Mouse (Mus musculus) v-Abl transformed pro-B cells (cell line): ENCODE data around the gene Sprr2i.

Experiments
- in situ Hi-C, 2 experiments: fragments of 400-800 bp; cut with MboI; formaldehyde crosslinking; loops; one replicate each; pipeline ENCODE4 v1.15.1; 2025; ENCODE audit not compliant: unreplicated experiment in 2 of 2

Sprr2i gene

DNA sequence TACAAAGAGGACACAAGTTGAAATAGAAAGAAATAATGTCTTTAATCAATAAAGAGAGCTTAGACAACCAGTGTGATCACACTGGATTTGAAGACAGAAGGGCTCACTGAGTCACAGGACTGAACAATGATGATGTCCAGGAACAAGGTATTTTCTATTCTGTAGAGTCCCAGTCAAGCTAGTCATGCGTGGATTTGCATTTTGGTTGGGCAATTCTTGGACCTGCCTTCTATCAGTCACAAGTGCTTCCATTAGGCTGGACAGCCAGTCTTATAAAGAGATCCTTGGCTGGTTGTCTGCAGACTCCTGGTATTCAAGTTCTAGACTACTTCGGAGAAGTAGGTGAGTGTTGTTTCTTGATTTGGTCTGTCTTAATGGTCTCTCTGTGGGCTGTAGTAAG is at the start of gene Sprr2i:
TSS of gene Sprr2i (plus strand) at position 301 of the 400 bp plus-strand sequence.
- in situ Hi-C loops: no loop called here

- in situ Hi-C loops: no loop called here
These were observed 46.2 kb upstream of the Sprr2i start for GRCm38 (mm10) chr3:92361619-92362018.

GRCm38 (mm10) chr3:92364887-92365286 is 42.9 kb upstream of the Sprr2i start, which contains the start of gene Sprr2f:
TSS of gene Sprr2f (plus strand) at chr3:92365187.
- in situ Hi-C loops: no loop called here

DNA sequence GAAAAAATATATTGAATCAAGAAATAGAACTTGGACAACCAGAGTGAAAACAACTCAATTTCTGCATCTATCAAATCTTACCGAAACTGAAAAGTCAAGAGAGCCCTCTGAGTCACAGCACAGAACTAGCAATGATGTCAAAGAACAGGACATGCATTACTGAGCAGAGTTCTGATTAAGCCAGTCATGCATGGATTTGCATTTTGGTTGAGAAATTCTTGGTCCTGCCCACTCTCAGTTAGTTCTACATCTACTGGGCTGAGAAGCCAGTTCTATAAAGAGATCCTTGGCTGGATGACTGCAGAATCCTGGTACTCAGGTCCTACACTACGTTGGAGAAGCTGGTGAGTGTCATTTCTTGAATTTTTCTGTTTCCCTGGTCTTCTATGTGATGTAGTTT is 34.2 kb upstream of the Sprr2i start:
- in situ Hi-C loops: no loop called here

DNA sequence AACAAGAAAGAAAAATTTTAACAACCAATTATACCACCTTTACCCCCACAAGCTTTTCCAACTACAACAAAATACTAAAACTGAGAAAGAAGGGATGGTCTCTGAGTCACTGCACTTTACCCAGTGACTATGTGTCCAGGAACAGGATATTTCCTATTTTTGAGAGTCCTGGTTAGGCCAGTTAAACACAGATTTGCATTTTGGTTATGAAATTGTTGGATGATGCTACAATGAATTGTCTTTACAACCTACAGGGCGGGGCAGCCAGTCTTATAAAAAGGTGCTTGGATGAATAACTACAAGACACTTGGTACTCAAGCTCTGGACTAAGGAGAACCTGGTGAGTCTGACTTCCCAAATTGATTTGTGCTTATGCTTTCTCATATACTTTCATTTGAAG is 22.4 kb upstream of the Sprr2i start, which contains the start of gene Sprr2h:
TSS of gene Sprr2h (plus strand) at position 301 of the 400 bp plus-strand sequence.
- in situ Hi-C loops: no loop called here

- in situ Hi-C loops: no loop called here
These were observed 13.5 kb upstream of the Sprr2i start for GRCm38 (mm10) chr3:92394301-92394700.

- in situ Hi-C loops: no loop called here
These were observed 10.0 kb downstream of the Sprr2i start, which contains the start of gene Sprr2j-ps for GRCm38 (mm10) chr3:92417782-92418181. TSS of gene Sprr2j-ps (plus strand) at chr3:92418082.

DNA sequence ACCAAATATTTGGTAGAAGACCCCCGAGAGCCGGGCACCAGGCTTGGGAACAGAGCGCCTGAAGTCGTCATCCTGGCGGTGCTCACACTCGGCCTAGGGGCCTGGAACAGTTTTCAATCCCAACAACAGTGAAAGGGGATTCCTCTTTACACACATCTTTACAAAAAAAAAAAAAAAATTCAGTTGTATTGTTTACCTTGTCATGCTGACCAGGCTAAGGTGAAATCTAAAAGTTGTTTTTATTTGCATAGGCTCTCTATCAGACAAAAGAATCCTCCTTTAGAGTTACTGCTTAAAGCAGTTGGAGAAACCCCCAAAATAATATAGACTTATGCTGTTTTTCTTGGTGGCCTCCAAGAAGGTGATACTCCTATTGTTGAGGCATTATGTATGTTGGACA is 21.5 kb downstream of the Sprr2i start, which contains the start of gene Gm9774:
TSS of gene Gm9774 (minus strand) at position 101 of the 400 bp plus-strand sequence.
- in situ Hi-C loops: no loop called here

- in situ Hi-C loops: no loop called here
These were observed 24.5 kb downstream of the Sprr2i start, which contains the start of gene Sprr2k for GRCm38 (mm10) chr3:92432282-92432681. TSS of gene Sprr2k (plus strand) at chr3:92432582.

DNA sequence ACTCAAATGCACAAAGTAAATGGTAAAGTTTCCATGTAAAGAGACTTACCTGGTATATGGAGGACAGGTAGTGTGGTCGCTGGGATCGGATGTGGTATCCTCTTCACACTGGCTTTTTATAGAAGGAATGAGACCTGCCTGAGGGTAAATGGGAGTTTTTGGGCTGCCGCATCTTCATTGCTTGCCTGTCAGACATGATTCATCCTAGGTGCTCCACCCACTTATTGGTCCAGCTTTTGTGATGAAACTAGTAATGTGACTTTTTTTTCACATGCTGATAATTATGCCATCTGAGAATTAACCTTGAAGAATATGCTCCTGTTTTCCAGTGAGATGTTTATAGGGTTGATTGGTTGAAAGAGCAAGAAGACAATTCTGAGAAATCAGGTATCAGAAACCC is 30.9 kb downstream of the Sprr2i start, which contains the start of gene Sprr1b:
TSS of gene Sprr1b (minus strand) at position 101 of the 400 bp plus-strand sequence.
- in situ Hi-C loops: no loop called here

DNA sequence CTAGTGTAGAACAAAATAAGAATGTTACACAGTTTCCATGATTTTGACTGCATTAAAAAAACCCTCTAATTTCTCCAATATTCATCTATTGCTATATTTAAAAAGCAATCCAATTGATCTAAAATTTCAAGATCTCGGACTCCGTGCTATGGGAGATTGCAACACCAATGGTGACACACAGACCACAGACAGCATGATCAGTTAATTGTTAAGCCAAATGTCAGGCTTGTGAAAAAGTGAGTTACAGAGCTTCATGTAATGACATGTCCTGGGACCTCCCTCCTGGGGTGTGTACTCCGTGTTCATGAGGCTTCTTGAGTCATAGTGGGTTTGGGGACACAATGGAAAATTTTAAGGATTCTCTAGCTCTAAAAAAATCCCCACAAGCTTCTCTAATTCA is 32.4 kb downstream of the Sprr2i start:
- in situ Hi-C loops: no loop called here

- in situ Hi-C loops: no loop called here
These were observed 47.4 kb downstream of the Sprr2i start for GRCm38 (mm10) chr3:92455151-92455550.

DNA sequence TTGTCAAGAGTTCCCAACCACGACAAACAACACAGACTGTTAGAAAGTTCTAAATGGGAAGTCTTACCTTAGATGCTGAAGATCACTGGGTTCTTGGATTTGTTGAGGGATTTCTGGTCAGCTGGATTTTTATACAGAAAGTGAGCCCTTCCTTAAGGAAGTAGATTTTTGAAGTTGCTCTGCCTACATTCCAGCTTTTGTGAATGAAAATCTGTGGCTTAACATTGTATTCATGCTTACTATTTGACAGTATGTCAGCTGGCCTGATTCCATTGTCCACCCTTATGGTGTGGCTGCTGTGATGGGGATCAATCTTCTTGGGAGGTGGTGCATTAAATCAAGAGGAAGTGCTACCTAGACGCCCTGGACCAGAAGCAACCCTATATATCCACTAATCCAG is 50.8 kb downstream of the Sprr2i start, which contains the start of gene Sprr3:
TSS of gene Sprr3 (minus strand) at position 101 of the 400 bp plus-strand sequence.
- in situ Hi-C loops: no loop called here
